Mouse (Mus musculus) forebrain, embryonic 14.5 days (tissue): Measurements from ENCODE around the gene Ripor2. TPM values are rescaled to one million over a fixed set of nuclear protein-coding genes. Genes with fewer than 3 reads are reported as not detected.

ENCODE experiments used
- ATAC-seq: fragments of 200-750 bp; cut with Nextera tagmentation; 2 replicates; pipeline ENCODE4 v1.8.0; 2017; ENCODE audit warnings: mild to moderate bottlenecking, moderate library complexity
- DNase-seq: peaks from one replicate; pipeline ENCODE4 v3.0.0-alpha.2; 2015; ENCODE audit warnings: low spot score
- H3K27ac ChIP-seq: fragments of 300-500 bp; sonication (generic); 2 replicates; pipeline ENCODE4 v1.5.1; 2014; ENCODE audit warnings: low read depth, mild to moderate bottlenecking, control low read depth, low read length, moderate library complexity
- H3K27me3 ChIP-seq: fragments of 300-500 bp; sonication (generic); replicated peaks from 2 replicates; pipeline ENCODE4 v1.6.1; 2014; ENCODE audit warnings: low read length, control low read depth, mixed read lengths; ENCODE audit not compliant: control insufficient read depth, insufficient read depth
- H3K36me3 ChIP-seq: fragments of 300-500 bp; sonication (generic); 2 replicates; pipeline ENCODE4 v1.6.1; 2014; ENCODE audit warnings: low read length, control low read depth; ENCODE audit not compliant: control insufficient read depth, insufficient read depth
- H3K4me1 ChIP-seq: fragments of 300-500 bp; sonication (generic); 2 replicates; pipeline ENCODE4 v1.6.1; 2014; ENCODE audit warnings: antibody characterized with exemption, low read length, control low read depth; ENCODE audit not compliant: control insufficient read depth, insufficient read depth
- H3K4me2 ChIP-seq: fragments of 300-500 bp; sonication (generic); 2 replicates; pipeline ENCODE4 v1.6.1; 2014; ENCODE audit warnings: mild to moderate bottlenecking, control low read depth, low read length
- H3K4me3 ChIP-seq: fragments of 300-500 bp; sonication (generic); 2 replicates; pipeline ENCODE4 v1.5.1; 2014; ENCODE audit warnings: low read depth, low read length, control low read depth
- H3K9ac ChIP-seq: fragments of 300-500 bp; sonication (generic); 2 replicates; pipeline ENCODE4 v1.6.1; 2014; ENCODE audit warnings: mild to moderate bottlenecking, low read length, control low read depth, moderate library complexity
- H3K9me3 ChIP-seq: fragments of 300-500 bp; sonication (generic); replicated peaks from 2 replicates; pipeline ENCODE4 v1.6.1; 2016; ENCODE audit warnings: low read length, control low read depth, mixed read lengths; ENCODE audit not compliant: control insufficient read depth
- WGBS: fragments of 180-500 bp; shearing (Covaris S2); extraction: QIAGEN DNeasy Blood & Tissue Kit; methylation state at CpG from one replicate; pipeline ENCODE4 v1.1.7; 2014; 5-methylcytosine and 5-hydroxymethylcytosine counted together
- polyA plus RNA-seq: library from polyadenylated mRNA; unstranded; fragments of >200 nt; fragmentation: Nextera tagmentation; extraction: Ambion mirVana; gene quantifications from 2 replicates; pipeline ENCODE4 v1.2.1, GENCODE M21; 2014

Ripor2 gene
- polyA plus RNA-seq, 1 experiment from 2014 or later: 16.9 TPM

DNA sequence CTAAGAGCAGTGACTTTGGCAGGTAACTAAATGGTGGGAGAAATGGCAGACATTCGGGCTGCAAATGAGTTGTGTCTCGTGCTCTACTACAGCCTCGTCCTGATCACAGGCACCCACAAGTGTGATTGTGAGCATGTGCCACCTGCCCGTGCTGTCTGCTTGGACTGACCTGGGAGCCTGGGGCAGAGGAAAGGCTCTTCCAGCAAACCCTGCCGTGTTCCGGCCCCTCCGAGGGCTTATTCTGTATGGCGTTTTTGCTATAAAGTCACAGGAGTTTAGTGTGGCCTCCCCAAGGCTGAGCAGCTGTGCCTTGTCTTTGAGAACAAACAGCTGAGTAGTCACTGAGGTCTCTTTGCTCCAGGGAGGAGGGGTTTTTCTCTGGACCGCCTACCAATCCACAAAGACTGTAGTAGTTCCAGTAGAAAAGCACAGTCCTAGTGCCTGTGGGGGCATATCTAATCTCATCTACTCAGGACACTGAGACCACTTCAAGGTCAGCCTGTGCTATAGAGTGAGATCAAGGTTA is 132.4 kb downstream of the Ripor2 start:
- WGBS: 82% methylated on average over 9 of the region's 9 CpGs
- Histone ChIP-seq H3K27me3 (no peaks in the 10 kb centered on the region), H3K27ac (no peak overlapping the region), H3K4me2 (no peak overlapping the region), H3K9ac (no peak overlapping the region), H3K9me3 (no peaks in the 10 kb centered on the region), H3K4me3 (no peak overlapping the region), H3K36me3 (peaks cover 11% of the 10 kb centered on the region), H3K4me1 (no peaks in the 10 kb centered on the region)
- DNase-seq (no peak), ATAC-seq (no peak)

GRCm38 (mm10) chr13:24715601-24716000 is 133.6 kb downstream of the Ripor2 start:
- no peak overlapping the region for H3K4me2 ChIP-seq
- no peak overlapping the region for H3K9ac ChIP-seq
- ATAC-seq (no peak), DNase-seq (no peak)
- H3K9me3 ChIP-seq: no peaks in the 10 kb centered on the region
- no peak overlapping the region for H3K27ac ChIP-seq
- whole genome bisulfite sequencing: 72% methylated on average over 5 of the region's 5 CpGs
- H3K4me3 ChIP-seq: no peak overlapping the region
- no peaks in the 10 kb centered on the region for H3K27me3 ChIP-seq
- H3K36me3 ChIP-seq: peaks cover 11% of the 10 kb centered on the region
- H3K4me1 ChIP-seq: no peaks in the 10 kb centered on the region

- no peak overlapping the region for H3K4me2 ChIP-seq
- H3K27ac ChIP-seq: no peak overlapping the region
- DNase-seq (no peak), ATAC-seq (no peak)
- H3K4me1 ChIP-seq: no peaks in the 10 kb centered on the region
- no peaks in the 10 kb centered on the region for H3K9me3 ChIP-seq
- no peaks in the 10 kb centered on the region for H3K27me3 ChIP-seq
- WGBS: 88% methylated on average over 9 of the region's 9 CpGs
- H3K9ac ChIP-seq: no peak overlapping the region
- H3K4me3 ChIP-seq: no peak overlapping the region
- peaks cover 7% of the 10 kb centered on the region for H3K36me3 ChIP-seq
Observed at GRCm38 (mm10) chr13:24716441-24716840, 134.5 kb downstream of the Ripor2 start.

GRCm38 (mm10) chr13:24717677-24718076 is 135.7 kb downstream of the Ripor2 start:
- Histone ChIP-seq H3K9ac (no peak overlapping the region), H3K9me3 (no peaks in the 10 kb centered on the region), H3K36me3 (peaks cover 7% of the 10 kb centered on the region), H3K27me3 (no peaks in the 10 kb centered on the region), H3K4me1 (no peaks in the 10 kb centered on the region), H3K4me3 (no peak overlapping the region), H3K27ac (no peak overlapping the region), H3K4me2 (no peak overlapping the region)
- DNase-seq (no peak), ATAC-seq (no peak)
- 84% methylated on average over 7 of the region's 7 CpGs for WGBS

DNA sequence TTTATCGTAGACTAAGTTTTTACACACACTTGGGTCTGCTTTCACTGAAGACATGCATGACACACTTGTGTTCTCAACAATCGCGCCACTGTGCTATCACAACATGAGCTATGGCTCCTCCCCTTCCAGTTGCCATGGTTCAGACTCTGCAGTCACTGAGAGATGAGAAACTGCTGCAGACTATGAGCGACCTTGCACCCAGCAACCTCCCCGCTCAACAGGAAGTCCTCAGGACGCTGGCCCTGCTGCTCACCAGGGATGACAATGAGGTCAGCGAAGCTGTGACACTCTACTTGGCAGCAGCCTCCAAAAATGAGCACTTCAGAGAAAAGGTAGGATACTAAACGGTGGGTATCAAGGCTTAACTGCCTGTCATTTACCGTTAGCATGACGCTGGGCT is 139.5 kb downstream of the Ripor2 start:
- H3K4me1 ChIP-seq: no peaks in the 10 kb centered on the region
- 85% methylated on average over 10 of the region's 10 CpGs for WGBS
- H3K36me3 ChIP-seq: peaks cover 7% of the 10 kb centered on the region; the same call in 1 of the 2 replicates
- no peak overlapping the region for H3K4me3 ChIP-seq
- DNase-seq (no peak), ATAC-seq (no peak)
- no peak overlapping the region for H3K27ac ChIP-seq
- H3K4me2 ChIP-seq: no peak overlapping the region
- no peaks in the 10 kb centered on the region for H3K9me3 ChIP-seq
- H3K9ac ChIP-seq: no peak overlapping the region
- no peaks in the 10 kb centered on the region for H3K27me3 ChIP-seq

GRCm38 (mm10) chr13:24723699-24724394 is 141.9 kb downstream of the Ripor2 start:
- WGBS: 47% methylated on average over 8 of the region's 8 CpGs
- Histone ChIP-seq H3K27ac (no peak overlapping the region), H3K9ac (no peak overlapping the region), H3K4me2 (no peak overlapping the region), H3K4me1 (no peaks in the 10 kb centered on the region), H3K36me3 (peaks cover 7% of the 10 kb centered on the region; the same call in 1 of the 2 replicates), H3K27me3 (no peaks in the 10 kb centered on the region), H3K9me3 (no peaks in the 10 kb centered on the region), H3K4me3 (no peak overlapping the region)
- DNase-seq: no peak
- no peak for ATAC-seq

DNA sequence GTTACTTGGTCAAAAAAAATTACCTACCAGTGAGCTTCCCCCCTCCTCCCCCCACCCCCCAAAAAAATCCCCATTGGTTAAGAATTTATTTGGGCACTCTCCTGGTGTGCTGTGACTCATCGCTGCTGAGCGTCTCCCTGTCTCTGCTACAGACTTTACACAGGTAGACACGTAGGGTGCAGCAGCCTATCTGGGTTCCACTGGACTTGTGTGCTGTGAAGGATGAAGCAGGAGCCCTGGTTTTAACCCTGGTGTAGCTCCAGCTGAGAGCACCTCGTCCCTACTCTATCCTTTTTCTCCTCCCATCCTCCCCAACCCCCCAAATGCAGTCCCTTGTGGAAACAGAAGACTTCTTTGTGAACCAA is 142.4 kb downstream of the Ripor2 start:
- Histone ChIP-seq H3K4me1 (no peaks in the 10 kb centered on the region), H3K27ac (no peak overlapping the region), H3K4me3 (no peak overlapping the region), H3K4me2 (no peak overlapping the region), H3K9ac (no peak overlapping the region), H3K9me3 (no peaks in the 10 kb centered on the region), H3K27me3 (no peaks in the 10 kb centered on the region), H3K36me3 (0 out of 2 replicates have a peak, but pooled peaks cover 4% of the 10 kb centered on the region)
- no peak for DNase-seq
- 55% methylated on average over 4 of the region's 4 CpGs for WGBS
- ATAC-seq: no peak

GRCm38 (mm10) chr13:24729128-24729527 is 147.1 kb downstream of the Ripor2 start:
- WGBS: 92% methylated on average over 5 of the region's 5 CpGs
- no peak overlapping the region for H3K4me2 ChIP-seq
- no peaks in the 10 kb centered on the region for H3K9me3 ChIP-seq
- no peaks in the 10 kb centered on the region for H3K27me3 ChIP-seq
- H3K9ac ChIP-seq: no peak overlapping the region
- ATAC-seq (no peak), DNase-seq (no peak)
- H3K4me1 ChIP-seq: no peaks in the 10 kb centered on the region
- H3K27ac ChIP-seq: no peak overlapping the region
- H3K4me3 ChIP-seq: no peak overlapping the region
- 0 out of 2 replicates have a peak, but pooled peaks cover 7% of the 10 kb centered on the region for H3K36me3 ChIP-seq

DNA sequence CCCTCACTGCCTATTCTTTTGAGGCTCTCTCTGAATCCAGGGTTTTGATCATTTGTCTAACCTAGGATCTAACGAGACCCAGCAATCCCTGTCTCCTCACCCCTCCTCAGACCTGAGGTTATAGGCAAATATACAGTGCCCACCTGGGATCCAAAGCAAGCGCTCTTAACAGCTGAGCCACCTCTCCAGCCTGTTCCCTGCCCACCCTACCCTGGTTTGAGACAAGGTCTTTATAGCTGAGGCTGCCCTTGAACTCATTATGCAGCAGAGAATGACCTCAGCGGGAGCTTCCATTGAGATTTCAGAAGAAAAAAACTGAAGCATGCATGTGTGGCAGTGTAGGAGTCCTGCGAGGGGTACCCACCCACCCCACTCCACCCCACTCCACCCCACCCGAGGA is 152.5 kb downstream of the Ripor2 start:
- Histone ChIP-seq H3K27ac (no peak overlapping the region), H3K4me2 (no peak overlapping the region), H3K4me1 (no peaks in the 10 kb centered on the region), H3K9ac (no peak overlapping the region), H3K9me3 (no peaks in the 10 kb centered on the region), H3K27me3 (no peaks in the 10 kb centered on the region), H3K4me3 (no peak overlapping the region), H3K36me3 (0 out of 2 replicates have a peak, but pooled peaks cover 7% of the 10 kb centered on the region)
- WGBS: 58% methylated on average over 5 of the region's 5 CpGs
- ATAC-seq (no peak), DNase-seq (no peak)
